Mouse (Mus musculus) neural tube, embryonic 14.5 days (tissue): ENCODE data around the gene Rpl36a. TPM values are rescaled to one million over a fixed set of nuclear protein-coding genes. Genes with fewer than 3 reads are reported as not detected.

Source experiments
- polyA plus RNA-seq: library from polyadenylated mRNA; unstranded; fragments of >200 nt; fragmentation: Nextera tagmentation; extraction: Ambion mirVana; gene quantifications from 2 replicates; pipeline ENCODE4 v1.2.1, GENCODE M21; 2014

The Rpl36a gene
- polyA plus RNA-seq, 1 experiment from 2014 or later: 181 TPM

Other genes starting within 250 kb of the Rpl36a start
- gene Drp2, start 181.1 kb upstream of the Rpl36a start, polyA plus RNA-seq: 25.1 and 27.7 TPM in 2 replicates
- 0.40 and 0.41 TPM in 2 replicates for gene Taf7l, start 109.2 kb upstream of the Rpl36a start, polyA plus RNA-seq
- gene Timm8a1, start 43.8 kb upstream of the Rpl36a start, polyA plus RNA-seq: 48.2 TPM in 2 replicates
- gene Btk, start 2.1 kb upstream of the Rpl36a start, polyA plus RNA-seq: 0.20 and 0.80 TPM in 2 replicates
- gene Gla, start 15.5 kb downstream of the Rpl36a start, polyA plus RNA-seq: 2.3 and 3.2 TPM in 2 replicates
- 88.0 and 129 TPM in 2 replicates for gene Hnrnph2, start 15.5 kb downstream of the Rpl36a start, polyA plus RNA-seq
- gene Armcx4, start 100.9 kb downstream of the Rpl36a start, polyA plus RNA-seq: 6.0 and 7.1 TPM in 2 replicates
- gene Armcx1, start 132.3 kb downstream of the Rpl36a start, polyA plus RNA-seq: 85.4 and 94.6 TPM in 2 replicates
- 36.6 and 37.0 TPM in 2 replicates for gene Armcx6, start 165.8 kb downstream of the Rpl36a start, polyA plus RNA-seq
- gene Armcx3, start 170.9 kb downstream of the Rpl36a start, polyA plus RNA-seq: 95.3 and 100 TPM in 2 replicates
- 75.4 and 84.4 TPM in 2 replicates for gene Armcx2, start 223.6 kb downstream of the Rpl36a start, polyA plus RNA-seq